Mouse (Mus musculus) layer of hippocampus, adult 2 months (tissue): ENCODE results near the gene 2210408I21Rik. TPM values are rescaled to one million over a fixed set of nuclear protein-coding genes. Genes with fewer than 3 reads are reported as not detected.
A peak's percentile ranks its signal among the peaks of the same experiment; 100 is the strongest.

Source experiments
- DNase-seq, 2 experiments: peaks; one replicate each; pipeline ENCODE4 v3.0.0; 2022; ENCODE audit warnings: low spot score in 2 of 2
- H3K27ac ChIP-seq: fragments of 200-600 bp; 2 replicates; pipeline ENCODE4 v1.8.1; 2022
- H3K4me3 ChIP-seq: fragments of 200-600 bp; 2 replicates; pipeline ENCODE4 v1.8.1; 2022; ENCODE audit warnings: mild to moderate bottlenecking
- CTCF ChIP-seq: fragments of 200-600 bp; conservative IDR thresholded peaks from 2 replicates; pipeline ENCODE4 v1.8.1; 2022; ENCODE audit warnings: antibody characterized with exemption, mild to moderate bottlenecking, moderate library complexity
- total RNA-seq, 2 experiments: library from RNA; stranded (reverse); gene quantifications; 2 replicates each; pipeline ENCODE4 v1.2.3; 2021

2210408I21Rik gene
- total RNA-seq, 2 experiments from 2014 or later: 19.5 TPM

DNA sequence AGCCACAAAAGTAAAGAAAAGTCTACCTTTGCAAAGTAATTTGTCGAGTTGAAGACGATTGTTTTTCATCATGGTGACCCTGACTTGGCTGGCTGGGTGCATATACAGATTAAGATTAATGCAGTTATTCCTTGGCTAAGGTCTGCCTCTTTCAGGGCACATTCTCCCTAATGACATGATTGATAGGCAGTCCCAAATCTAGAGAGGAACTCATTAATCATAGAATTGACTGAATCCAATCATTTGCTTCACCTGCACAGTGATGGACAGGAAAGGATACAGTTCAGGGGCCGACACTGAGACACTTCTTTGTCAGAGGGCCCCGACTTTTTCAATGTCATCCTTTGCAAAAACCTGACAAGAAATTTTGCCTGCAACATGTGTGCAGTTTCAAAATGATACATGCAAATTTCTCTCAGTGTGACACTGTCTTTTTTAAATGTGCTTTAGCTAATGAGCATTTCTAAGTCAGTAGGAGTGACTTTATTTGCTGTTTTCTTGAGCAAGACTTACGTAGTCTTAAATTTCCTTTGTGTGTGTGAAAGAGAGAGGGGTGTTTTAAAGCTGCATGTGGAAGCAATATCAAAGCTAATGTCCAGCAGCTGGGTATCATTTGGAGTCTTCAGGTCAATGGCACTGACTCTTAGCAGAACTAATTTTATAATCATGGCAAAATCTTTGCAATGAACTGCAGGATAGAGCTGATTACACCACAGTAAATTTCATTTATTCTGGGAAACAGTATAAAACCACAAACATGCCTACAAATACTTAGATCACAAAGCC, 191.0 kb downstream of the 2210408I21Rik start:
- no peak overlapping the region for H3K27ac ChIP-seq
- no peak for TF ChIP-seq CTCF
- DNase-seq: no peak
- no peak overlapping the region for H3K4me3 ChIP-seq

DNA sequence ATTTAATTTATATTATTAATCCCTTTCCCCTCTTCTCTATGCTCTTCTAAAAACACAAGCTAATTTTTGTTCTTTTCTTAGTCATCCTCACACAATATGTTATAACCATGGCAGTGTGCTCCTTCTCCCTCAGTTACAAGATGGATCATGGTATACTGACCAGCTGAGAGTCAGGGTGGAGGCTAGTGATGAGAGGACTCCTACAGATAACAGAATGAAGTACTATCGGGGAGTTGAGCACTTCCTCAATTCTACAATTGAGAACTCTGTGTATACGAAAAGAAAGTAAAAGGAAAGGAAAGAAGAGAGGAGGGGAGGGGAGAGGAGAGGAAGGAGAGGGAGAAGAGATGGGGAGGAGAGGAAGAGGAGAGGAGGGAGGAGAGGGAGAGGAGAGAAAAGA, 206.8 kb downstream of the 2210408I21Rik start:
- Histone ChIP-seq H3K4me3 (no peak overlapping the region), H3K27ac (no peak overlapping the region)
- DNase-seq: no peak
- TF ChIP-seq CTCF: no peak

DNA sequence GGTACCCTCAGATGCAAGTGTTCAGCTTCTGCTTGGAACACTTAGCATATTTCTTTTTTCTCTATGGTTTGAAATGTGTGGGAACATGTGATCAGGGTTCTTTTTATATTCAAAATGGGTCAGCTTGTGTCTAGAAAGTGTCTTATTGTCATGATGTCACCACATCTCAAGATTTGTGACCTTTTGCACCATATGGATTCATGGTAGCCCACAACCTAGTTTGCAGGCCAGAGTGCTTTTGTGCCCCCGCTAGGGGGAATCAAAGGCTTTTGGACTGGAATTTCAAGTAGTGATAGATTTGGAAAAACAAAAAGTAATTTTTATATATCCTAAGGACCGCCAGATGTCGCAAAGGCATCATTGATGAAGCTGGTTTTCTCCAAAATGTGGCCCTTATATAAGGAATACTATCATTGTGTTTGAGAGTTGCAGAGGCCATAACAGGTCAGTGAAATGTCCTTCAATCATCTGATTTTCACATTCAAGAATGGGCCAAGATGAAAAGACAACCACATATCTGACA, 250.2 kb downstream of the 2210408I21Rik start:
- H3K27ac ChIP-seq: no peak overlapping the region
- DNase-seq: no peak
- TF ChIP-seq CTCF: no peak
- no peak overlapping the region for H3K4me3 ChIP-seq

DNA sequence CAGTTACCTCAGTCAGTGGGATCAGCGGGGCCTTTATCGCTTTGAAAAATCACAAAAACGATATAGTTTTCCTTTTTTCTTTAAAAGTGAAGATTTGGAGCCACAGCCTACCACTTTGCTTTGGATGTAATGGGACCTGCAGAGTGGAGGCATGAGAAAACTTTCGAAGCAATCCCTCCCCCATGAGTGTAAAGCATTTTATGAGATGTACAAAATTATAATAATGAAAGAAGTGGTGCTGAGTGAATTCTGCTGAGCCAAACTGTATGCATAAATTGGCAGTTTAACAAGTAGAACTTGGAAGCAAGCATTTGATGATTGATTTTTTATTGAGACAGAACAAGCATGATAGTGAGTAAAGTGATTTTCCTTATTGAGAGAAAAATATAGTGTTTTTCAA, 250.7 kb downstream of the 2210408I21Rik start:
- Histone ChIP-seq H3K27ac (no peak overlapping the region), H3K4me3 (no peak overlapping the region)
- TF ChIP-seq CTCF: no peak
- DNase-seq: no peak

DNA sequence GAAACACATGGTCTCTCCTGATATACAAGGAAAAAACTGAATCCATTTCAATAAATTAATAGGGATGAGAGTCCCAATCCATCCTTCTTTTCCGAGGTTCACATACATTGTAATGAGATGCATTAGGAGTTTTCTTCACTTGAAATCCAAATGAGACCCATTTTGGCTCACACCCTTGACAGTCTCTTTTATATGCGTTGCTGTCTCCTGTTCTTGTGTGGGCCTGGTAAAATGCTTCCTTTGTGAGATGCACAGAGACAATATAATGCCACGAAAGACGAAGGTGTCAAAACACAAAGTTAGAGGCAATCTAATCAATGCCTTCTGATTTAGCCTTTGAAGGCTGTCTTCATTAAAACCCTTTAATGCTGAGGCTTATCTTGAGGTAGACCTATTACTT, 252.8 kb downstream of the 2210408I21Rik start:
- DNase-seq: no peak
- no peak overlapping the region for H3K27ac ChIP-seq
- no peak overlapping the region for H3K4me3 ChIP-seq
- TF ChIP-seq CTCF: no peak

DNA sequence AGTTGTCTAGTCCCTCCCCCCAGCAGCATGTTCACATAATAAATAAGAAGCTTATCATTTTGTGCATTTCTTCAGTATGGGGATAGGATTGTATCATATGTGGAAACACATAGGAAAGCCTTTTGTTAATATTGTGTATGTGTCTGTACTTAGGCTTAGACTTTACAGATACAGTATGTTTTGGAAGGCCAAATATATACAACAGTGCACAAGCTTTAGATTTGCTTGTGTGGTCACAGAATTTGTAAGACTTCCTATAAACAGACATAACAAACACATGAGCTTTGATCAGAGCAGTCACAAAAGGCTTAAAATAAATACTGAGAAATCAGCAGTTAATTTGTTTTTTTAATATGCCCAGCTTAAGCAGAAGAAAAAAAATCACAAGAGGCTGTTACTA, 253.9 kb downstream of the 2210408I21Rik start:
- H3K4me3 ChIP-seq: no peak overlapping the region
- no peak overlapping the region for H3K27ac ChIP-seq

DNA sequence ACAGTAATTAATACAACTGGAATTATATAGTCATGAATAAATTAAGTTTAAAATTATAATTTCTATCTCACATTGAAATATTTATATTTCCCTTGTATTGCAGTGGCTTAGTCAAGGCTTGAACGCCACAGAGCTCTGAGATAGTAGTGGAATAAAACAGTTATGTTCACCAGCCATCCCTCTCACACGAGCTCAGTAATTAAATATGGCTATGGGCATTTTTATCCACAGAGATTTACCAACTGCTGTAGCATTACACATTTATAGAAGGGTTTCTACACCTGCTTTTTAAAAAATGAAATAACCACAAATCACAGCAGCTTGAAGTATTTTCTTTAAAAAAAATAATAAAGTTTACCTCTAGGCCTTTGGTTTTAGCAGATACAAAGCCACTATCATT, 261.0 kb downstream of the 2210408I21Rik start:
- no peak overlapping the region for H3K4me3 ChIP-seq
- peak overlapping the region; percentile 74 for H3K27ac ChIP-seq
- no peak for TF ChIP-seq CTCF
- DNase-seq: no peak

More for the DNA sequence above, 253.9 kb downstream of the 2210408I21Rik start:
- no peak for DNase-seq
- TF ChIP-seq CTCF: no peak

DNA sequence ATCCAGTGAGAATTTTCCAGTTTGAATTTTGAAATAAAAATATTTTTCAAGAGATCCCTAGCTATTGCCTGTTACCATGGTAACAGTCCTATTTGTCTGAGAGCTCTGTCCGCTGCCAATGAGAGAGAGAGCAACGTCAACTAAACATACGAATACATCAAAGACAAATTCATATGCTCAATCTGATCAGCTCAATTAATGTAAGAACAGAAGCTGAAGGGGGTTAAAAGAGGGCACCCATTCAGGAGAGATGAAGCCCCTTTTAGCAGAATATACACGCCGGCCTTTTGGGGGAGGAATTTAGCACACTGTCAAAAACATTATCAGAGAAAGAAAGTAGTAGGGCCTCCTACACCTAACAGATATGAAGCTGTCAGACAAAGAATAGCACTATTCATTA, 261.6 kb downstream of the 2210408I21Rik start:
- peak; percentile 14 to 41 for DNase-seq
- TF ChIP-seq CTCF: no peak
- H3K27ac ChIP-seq: peak overlapping the region; percentile 74
- H3K4me3 ChIP-seq: peak overlapping the region; percentile 36

DNA sequence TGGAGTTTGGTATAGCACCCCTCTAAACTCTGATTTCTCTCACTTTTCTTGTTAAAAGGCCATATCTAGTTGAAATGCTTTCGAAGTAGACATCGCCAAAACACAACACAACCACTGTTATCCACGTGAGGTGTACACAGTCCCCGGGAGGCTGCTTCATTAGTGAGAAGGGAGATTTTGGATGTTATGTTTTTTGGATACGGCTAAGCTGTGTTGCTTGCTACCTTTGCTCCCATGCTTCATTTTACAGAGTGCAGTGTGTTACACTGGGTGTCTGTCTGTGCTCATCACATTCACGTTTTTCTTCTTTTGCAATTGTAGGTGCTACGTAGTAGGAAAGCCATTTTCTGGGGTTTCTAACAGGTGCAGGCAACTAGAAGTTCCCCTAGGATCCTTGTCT, 262.3 kb downstream of the 2210408I21Rik start:
- Histone ChIP-seq H3K4me3 (peak overlapping the region; percentile 36), H3K27ac (peak overlapping the region; percentile 74)
- TF ChIP-seq CTCF: no peak
- DNase-seq: no peak

DNA sequence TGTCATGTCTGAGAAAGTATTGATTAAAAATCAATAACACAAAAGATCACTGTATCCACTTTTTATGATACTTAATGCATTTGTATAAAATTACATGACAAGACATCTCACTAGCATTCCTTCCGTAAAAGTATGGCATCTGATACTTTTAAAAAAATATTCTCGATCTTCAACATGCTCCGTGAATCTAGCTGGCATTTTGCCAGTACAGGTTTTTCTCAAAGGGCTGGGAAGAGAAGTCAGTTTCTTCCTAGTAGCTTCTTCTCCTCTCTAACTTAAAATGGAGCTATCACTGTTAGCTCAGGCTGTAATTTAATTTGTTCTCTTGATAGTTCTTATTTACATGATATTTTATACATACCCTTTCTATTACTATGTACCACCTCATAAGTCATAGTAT, 263.1 kb downstream of the 2210408I21Rik start:
- DNase-seq: no peak
- H3K4me3 ChIP-seq: peak overlapping the region; percentile 36; the same call in 1 of the 2 replicates
- no peak overlapping the region for H3K27ac ChIP-seq
- TF ChIP-seq CTCF: no peak

DNA sequence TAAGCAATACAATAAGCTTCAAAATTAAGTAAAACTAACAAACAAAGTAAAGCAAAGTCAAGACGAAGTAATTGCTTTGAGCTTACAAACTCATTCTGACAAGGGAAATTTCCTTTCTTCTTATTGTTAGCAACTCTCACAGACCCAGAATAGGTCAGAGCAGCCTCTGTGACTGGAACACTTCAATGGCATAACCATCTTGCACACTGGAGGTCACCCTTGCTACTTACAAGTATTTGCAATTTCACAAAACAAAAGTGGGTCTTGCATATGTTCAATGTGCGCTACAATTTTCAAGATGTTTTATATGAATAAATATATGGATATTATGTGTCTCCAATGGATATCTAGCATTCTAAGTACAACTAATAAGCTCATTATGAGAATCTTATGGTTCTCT, 265.4 kb downstream of the 2210408I21Rik start:
- no peak for DNase-seq
- TF ChIP-seq CTCF: peak; percentile 28; the same call in 1 of the 2 replicates
- no peak overlapping the region for H3K27ac ChIP-seq
- no peak overlapping the region for H3K4me3 ChIP-seq

DNA sequence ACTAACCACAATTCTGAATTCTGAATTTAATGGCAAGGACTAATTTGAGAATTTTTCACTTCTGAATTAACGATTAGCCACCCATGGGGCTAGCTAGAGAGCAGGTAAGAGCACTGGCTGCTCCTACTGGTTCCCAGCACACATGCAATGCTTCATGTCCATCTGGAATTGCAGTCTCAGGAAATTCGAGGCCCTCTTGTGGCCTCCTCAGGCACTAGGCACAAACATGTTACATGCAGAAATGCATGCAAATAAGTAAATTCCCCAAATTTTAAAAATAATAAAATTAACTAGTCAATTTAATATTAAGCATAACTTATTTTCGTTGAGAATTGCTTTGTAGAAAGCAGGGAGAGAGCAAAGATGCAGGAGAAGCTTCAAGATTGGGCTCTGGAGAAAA, 273.2 kb downstream of the 2210408I21Rik start:
- Histone ChIP-seq H3K4me3 (no peak overlapping the region), H3K27ac (no peak overlapping the region)
- no peak for DNase-seq
- peak; percentile 59 for TF ChIP-seq CTCF

DNA sequence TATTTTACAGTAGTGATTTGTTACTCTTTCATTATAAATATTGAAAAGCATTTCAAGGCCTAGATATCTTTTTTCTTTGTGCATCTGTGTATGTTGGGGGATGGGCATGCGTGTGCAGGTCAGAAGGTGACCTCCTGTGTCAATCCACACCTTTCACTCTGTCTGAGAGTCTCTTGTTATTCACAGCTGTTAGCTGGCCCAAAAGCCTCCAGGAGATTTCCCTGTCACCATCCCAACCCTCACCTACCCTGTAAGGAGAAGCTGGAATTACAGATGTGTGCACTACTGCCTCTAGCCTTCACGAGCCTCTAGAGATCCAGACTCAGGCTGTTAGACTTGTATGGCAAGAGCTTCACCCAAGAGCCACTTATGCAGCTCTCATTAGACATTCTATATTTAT, 274.5 kb downstream of the 2210408I21Rik start:
- DNase-seq: no peak
- no peak overlapping the region for H3K27ac ChIP-seq
- H3K4me3 ChIP-seq: no peak overlapping the region
- TF ChIP-seq CTCF: no peak

DNA sequence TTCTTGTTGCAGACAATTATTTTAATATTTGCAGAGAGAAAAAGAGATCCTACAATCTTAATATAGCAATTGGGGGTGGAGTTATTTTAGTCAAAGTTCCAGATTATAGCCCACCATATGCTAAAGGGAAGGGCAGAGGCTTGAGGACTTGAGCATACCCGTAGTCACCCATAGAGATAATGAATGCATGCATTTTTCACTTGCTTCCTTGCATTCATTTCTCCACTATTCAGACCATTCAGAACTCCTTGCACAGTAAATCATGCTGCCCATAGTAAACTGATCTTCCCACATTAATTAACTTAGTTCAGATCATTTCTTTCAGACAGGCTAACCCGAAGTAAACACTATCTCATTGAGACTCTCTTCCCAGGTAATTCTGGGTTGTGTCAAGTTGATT, 277.5 kb downstream of the 2210408I21Rik start:
- H3K27ac ChIP-seq: no peak overlapping the region
- H3K4me3 ChIP-seq: no peak overlapping the region
- TF ChIP-seq CTCF: no peak
- DNase-seq: no peak
